Mouse (Mus musculus) limb, embryonic 15.5 days (tissue): ENCODE results near the gene Dnajc11. TPM values are rescaled to one million over a fixed set of nuclear protein-coding genes. Genes with fewer than 3 reads are reported as not detected.

Source experiments
- ATAC-seq: fragments of 200-750 bp; cut with Nextera tagmentation; 2 replicates; pipeline ENCODE4 v1.8.0; 2017; ENCODE audit warnings: low read depth, moderate TSS enrichment; ENCODE audit not compliant: insufficient number of reproducible peaks, low FRiP score, low TSS enrichment
- H3K27ac ChIP-seq: fragments of 300-500 bp; sonication (generic); 2 replicates; pipeline ENCODE4 v1.5.1; 2015; ENCODE audit warnings: moderate library complexity, mild to moderate bottlenecking, inconsistent platforms
- H3K27me3 ChIP-seq: fragments of 300-500 bp; sonication (generic); 2 replicates; pipeline ENCODE4 v1.6.1; 2015; ENCODE audit warnings: inconsistent platforms
- H3K36me3 ChIP-seq: fragments of 300-500 bp; sonication (generic); 2 replicates; pipeline ENCODE4 v1.6.1; 2015; ENCODE audit warnings: inconsistent platforms
- H3K4me1 ChIP-seq: fragments of 300-500 bp; sonication (generic); 2 replicates; pipeline ENCODE4 v1.6.1; 2015; ENCODE audit warnings: inconsistent platforms
- H3K4me2 ChIP-seq: fragments of 300-500 bp; sonication (generic); 2 replicates; pipeline ENCODE4 v1.6.1; 2015; ENCODE audit warnings: mild to moderate bottlenecking, inconsistent platforms
- H3K4me3 ChIP-seq: fragments of 300-500 bp; sonication (generic); 2 replicates; pipeline ENCODE4 v1.5.1; 2015; ENCODE audit warnings: mild to moderate bottlenecking, inconsistent platforms
- H3K9ac ChIP-seq: fragments of 300-500 bp; sonication (generic); 2 replicates; pipeline ENCODE4 v1.6.1; 2015; ENCODE audit warnings: inconsistent platforms
- H3K9me3 ChIP-seq: fragments of 300-500 bp; sonication (generic); 2 replicates; pipeline ENCODE4 v1.6.1; 2016; ENCODE audit warnings: inconsistent platforms
- WGBS: fragments of 180-500 bp; shearing (Covaris S2); methylation state at CpG from one replicate; pipeline ENCODE4 v1.1.7; 2015; 5-methylcytosine and 5-hydroxymethylcytosine counted together
- polyA plus RNA-seq: library from polyadenylated mRNA; unstranded; fragments of >200 nt; fragmentation: Nextera tagmentation; extraction: Ambion mirVana; gene quantifications from 2 replicates; pipeline ENCODE4 v1.2.1, GENCODE M21; 2015

Gene Dnajc11
- polyA plus RNA-seq, 1 experiment from 2014 or later: 58.3 TPM

GRCm38 (mm10) chr4:151938089-151938488, 4.6 kb downstream of the Dnajc11 start:
- Histone ChIP-seq H3K9ac (no peak overlapping the region), H3K27ac (no peak overlapping the region), H3K36me3 (peaks cover 3% of the 10 kb centered on the region; the same call in 1 of the 2 replicates), H3K4me1 (peaks cover 20% of the 10 kb centered on the region), H3K4me3 (no peak overlapping the region), H3K27me3 (no peaks in the 10 kb centered on the region), H3K4me2 (no peak overlapping the region), H3K9me3 (no peaks in the 10 kb centered on the region)
- 89% methylated on average over 3 of the region's 3 CpGs for WGBS
- ATAC-seq: no peak

GRCm38 (mm10) chr4:151946211-151946610, 12.7 kb downstream of the Dnajc11 start:
- Histone ChIP-seq H3K4me1 (0 out of 2 replicates have a peak, but pooled peaks cover 2% of the 10 kb centered on the region), H3K9me3 (no peaks in the 10 kb centered on the region), H3K36me3 (peaks cover 16% of the 10 kb centered on the region), H3K4me2 (no peak overlapping the region), H3K4me3 (no peak overlapping the region), H3K27ac (no peak overlapping the region), H3K9ac (no peak overlapping the region), H3K27me3 (no peaks in the 10 kb centered on the region)
- 92% methylated on average over 11 of the region's 11 CpGs for WGBS
- no peak for ATAC-seq

- Histone ChIP-seq H3K9ac (no peak overlapping the region), H3K27me3 (no peaks in the 10 kb centered on the region), H3K9me3 (no peaks in the 10 kb centered on the region), H3K4me3 (no peak overlapping the region), H3K36me3 (peaks cover 41% of the 10 kb centered on the region), H3K4me1 (0 out of 2 replicates have a peak, but pooled peaks cover 2% of the 10 kb centered on the region), H3K27ac (no peak overlapping the region), H3K4me2 (no peak overlapping the region)
- no peak for ATAC-seq
- WGBS: 90% methylated on average over 14 of the region's 14 CpGs
These were observed 15.3 kb downstream of the Dnajc11 start for GRCm38 (mm10) chr4:151948497-151949471.

GRCm38 (mm10) chr4:151953209-151953608, 19.7 kb downstream of the Dnajc11 start:
- H3K9ac ChIP-seq: no peak overlapping the region
- no peak for ATAC-seq
- H3K4me1 ChIP-seq: 0 out of 2 replicates have a peak, but pooled peaks cover 2% of the 10 kb centered on the region
- H3K36me3 ChIP-seq: peaks cover 76% of the 10 kb centered on the region
- H3K4me2 ChIP-seq: no peak overlapping the region
- no peak overlapping the region for H3K4me3 ChIP-seq
- no peak overlapping the region for H3K27ac ChIP-seq
- no peaks in the 10 kb centered on the region for H3K9me3 ChIP-seq
- no peaks in the 10 kb centered on the region for H3K27me3 ChIP-seq
- WGBS: 63% methylated on average over 6 of the region's 6 CpGs

GRCm38 (mm10) chr4:151955791-151956190, 22.3 kb downstream of the Dnajc11 start:
- WGBS: 95% methylated on average over 1 of the region's 1 CpGs
- Histone ChIP-seq H3K4me2 (no peak overlapping the region), H3K27me3 (no peaks in the 10 kb centered on the region), H3K4me3 (no peak overlapping the region), H3K9me3 (no peaks in the 10 kb centered on the region), H3K9ac (no peak overlapping the region), H3K27ac (no peak overlapping the region), H3K4me1 (no peaks in the 10 kb centered on the region), H3K36me3 (peaks cover 73% of the 10 kb centered on the region)
- ATAC-seq: no peak

GRCm38 (mm10) chr4:151957584-151958315, 24.3 kb downstream of the Dnajc11 start:
- Histone ChIP-seq H3K36me3 (peaks cover 70% of the 10 kb centered on the region), H3K9ac (no peak overlapping the region), H3K9me3 (no peaks in the 10 kb centered on the region), H3K4me2 (no peak overlapping the region), H3K27ac (no peak overlapping the region), H3K4me1 (no peaks in the 10 kb centered on the region), H3K4me3 (no peak overlapping the region), H3K27me3 (no peaks in the 10 kb centered on the region)
- WGBS: 88% methylated on average over 9 of the region's 9 CpGs
- no peak for ATAC-seq

GRCm38 (mm10) chr4:151959849-151960512, 26.5 kb downstream of the Dnajc11 start:
- H3K4me1 ChIP-seq: no peaks in the 10 kb centered on the region
- no peak overlapping the region for H3K27ac ChIP-seq
- 89% methylated on average over 11 of the region's 11 CpGs for WGBS
- peaks cover 69% of the 10 kb centered on the region for H3K36me3 ChIP-seq
- H3K4me2 ChIP-seq: no peak overlapping the region
- H3K4me3 ChIP-seq: no peak overlapping the region
- no peaks in the 10 kb centered on the region for H3K27me3 ChIP-seq
- no peak overlapping the region for H3K9ac ChIP-seq
- H3K9me3 ChIP-seq: no peaks in the 10 kb centered on the region
- ATAC-seq: no peak

GRCm38 (mm10) chr4:151960513-151960854, 27.0 kb downstream of the Dnajc11 start:
- no peaks in the 10 kb centered on the region for H3K9me3 ChIP-seq

GRCm38 (mm10) chr4:151962817-151963216, 29.3 kb downstream of the Dnajc11 start:
- H3K36me3 ChIP-seq: peaks cover 69% of the 10 kb centered on the region
- no peak overlapping the region for H3K4me2 ChIP-seq
- no peaks in the 10 kb centered on the region for H3K27me3 ChIP-seq
- no peaks in the 10 kb centered on the region for H3K9me3 ChIP-seq
- no peak for ATAC-seq
- H3K4me1 ChIP-seq: no peaks in the 10 kb centered on the region
- H3K27ac ChIP-seq: no peak overlapping the region
- 94% methylated on average over 3 of the region's 3 CpGs for whole genome bisulfite sequencing
- H3K9ac ChIP-seq: no peak overlapping the region
- H3K4me3 ChIP-seq: no peak overlapping the region

More at GRCm38 (mm10) chr4:151960513-151960854, 27.0 kb downstream of the Dnajc11 start:
- no peak overlapping the region for H3K27ac ChIP-seq
- H3K4me3 ChIP-seq: no peak overlapping the region
- H3K36me3 ChIP-seq: peaks cover 71% of the 10 kb centered on the region
- H3K4me1 ChIP-seq: no peaks in the 10 kb centered on the region
- WGBS: 73% methylated on average over 3 of the region's 3 CpGs
- no peaks in the 10 kb centered on the region for H3K27me3 ChIP-seq
- no peak overlapping the region for H3K9ac ChIP-seq
- ATAC-seq: no peak
- no peak overlapping the region for H3K4me2 ChIP-seq

GRCm38 (mm10) chr4:151968204-151968921, 34.9 kb downstream of the Dnajc11 start:
- Histone ChIP-seq H3K4me3 (no peak overlapping the region), H3K9me3 (no peaks in the 10 kb centered on the region), H3K36me3 (peaks cover 64% of the 10 kb centered on the region), H3K27ac (no peak overlapping the region), H3K27me3 (no peaks in the 10 kb centered on the region), H3K4me2 (no peak overlapping the region), H3K9ac (no peak overlapping the region), H3K4me1 (no peaks in the 10 kb centered on the region)
- 93% methylated on average over 26 of the region's 26 CpGs for WGBS
- no peak for ATAC-seq

GRCm38 (mm10) chr4:151972221-151972967, 38.9 kb downstream of the Dnajc11 start:
- 62% methylated on average over 10 of the region's 10 CpGs for WGBS
- Histone ChIP-seq H3K4me3 (no peak overlapping the region), H3K4me1 (no peaks in the 10 kb centered on the region), H3K4me2 (no peak overlapping the region), H3K9ac (no peak overlapping the region), H3K27ac (no peak overlapping the region), H3K36me3 (peaks cover 62% of the 10 kb centered on the region), H3K27me3 (no peaks in the 10 kb centered on the region), H3K9me3 (no peaks in the 10 kb centered on the region)
- ATAC-seq: no peak
